Comparison of ENCODE assay signal across 8 mouse cellular contexts in the genomic region with DNA sequence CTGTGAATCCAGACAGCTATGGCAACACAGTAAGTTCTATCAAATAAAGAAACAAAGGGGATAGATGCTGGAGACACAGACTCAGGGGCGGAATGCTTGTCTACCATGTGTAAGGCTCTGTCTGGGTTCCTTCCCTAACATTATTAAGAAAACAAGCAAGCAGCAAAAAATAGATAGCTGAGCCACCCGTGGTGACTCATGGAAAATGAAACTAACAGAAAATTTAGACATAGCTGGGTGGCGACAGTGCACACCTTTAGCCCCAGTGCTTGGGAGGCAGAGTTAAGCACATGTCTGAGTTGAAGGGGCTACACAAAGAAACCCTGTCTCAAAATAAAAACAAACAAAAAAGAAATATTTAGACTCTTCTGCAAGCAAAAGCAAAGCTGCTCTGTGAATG. TPM values are rescaled to one million over a fixed set of nuclear protein-coding genes. Genes with fewer than 3 reads are reported as not detected.
DNase-seq lines count a peak whose midpoint lies in the region; ATAC-seq and TF ChIP-seq lines count a peak whose summit lies in the region.

No protein-coding gene starts in this region.

- intact Hi-C loops in heart, adult 2 months (cut with DNase I) = no loop called here

- WGBS in heart, postnatal 0 days = 42% methylated on average over 3 of the region's 3 CpGs
- WGBS in heart, adult 2 months = 45% methylated on average over 3 of the region's 3 CpGs
- WGBS in forebrain, embryonic 11.5 days = 72% methylated on average over 3 of the region's 3 CpGs
- 23% methylated on average over 3 of the region's 3 CpGs for WGBS in liver, embryonic 15.5 days (ENCODE audit: insufficient replicate concordance)
- WGBS in lung, postnatal 0 days = 40% methylated on average over 3 of the region's 3 CpGs

- H3K4me3 ChIP-seq in heart, postnatal 0 days (ENCODE audit: low read depth, low read length) = peak overlapping the region; percentile 0; the same call in 1 of the 2 replicates
- H3K4me3 ChIP-seq in heart, adult 2 months = no peak overlapping the region
- H3K4me3 ChIP-seq in G1E (ENCODE audit: low read depth, low read length) = peak overlapping the region; percentile 90
- H3K4me3 ChIP-seq in forebrain, embryonic 11.5 days (ENCODE audit: low read depth, low read length) = peak overlapping the region; percentile 88
- peak overlapping the region; percentile 97 for H3K4me3 ChIP-seq in liver, embryonic 15.5 days (replicated peaks)
- H3K4me3 ChIP-seq in lung, postnatal 0 days (ENCODE audit: low read depth, low read length) = no peak overlapping the region

- ATAC-seq in heart, postnatal 0 days (ENCODE audit: insufficient read depth, low read depth) = no peak
- no peak; the same call in 1 of the 2 replicates for ATAC-seq in G1E (ENCODE audit: extremely low read depth, insufficient number of reproducible peaks, low FRiP score, poor library complexity, severe bottlenecking)
- ATAC-seq in forebrain, embryonic 11.5 days (replicated peaks; ENCODE audit: low FRiP score) = no peak
- no peak for ATAC-seq in liver, embryonic 15.5 days (ENCODE audit: insufficient read depth)
- ATAC-seq in lung, postnatal 0 days = no peak

- no peaks in the 10 kb centered on the region for H3K27me3 ChIP-seq in heart, postnatal 0 days (ENCODE audit: control insufficient read depth, insufficient read depth, low read length)
- H3K27me3 ChIP-seq in heart, adult 2 months (ENCODE audit: control insufficient read depth, insufficient read depth, low read length) = no peaks in the 10 kb centered on the region
- no peaks in the 10 kb centered on the region for H3K27me3 ChIP-seq in G1E (ENCODE audit: insufficient read depth, low read length)
- H3K27me3 ChIP-seq in forebrain, embryonic 11.5 days (ENCODE audit: control insufficient read depth, insufficient read depth, low read length) = no peaks in the 10 kb centered on the region
- H3K27me3 ChIP-seq in liver, embryonic 15.5 days = no peaks in the 10 kb centered on the region
- no peaks in the 10 kb centered on the region for H3K27me3 ChIP-seq in lung, postnatal 0 days (replicated peaks; ENCODE audit: insufficient read depth, low read length)

- H3K36me3 ChIP-seq in heart, postnatal 0 days (replicated peaks; ENCODE audit: control insufficient read depth, insufficient read depth, low read length) = peaks cover 39% of the 10 kb centered on the region
- peaks cover 4% of the 10 kb centered on the region for H3K36me3 ChIP-seq in heart, adult 2 months (ENCODE audit: control insufficient read depth, insufficient read depth, low read length)
- peaks cover 65% of the 10 kb centered on the region for H3K36me3 ChIP-seq in G1E (replicated peaks)
- peaks cover 6% of the 10 kb centered on the region for H3K36me3 ChIP-seq in forebrain, embryonic 11.5 days (ENCODE audit: control insufficient read depth, insufficient read depth, low read length)
- peaks cover 53% of the 10 kb centered on the region for H3K36me3 ChIP-seq in liver, embryonic 15.5 days (replicated peaks)
- H3K36me3 ChIP-seq in lung, postnatal 0 days (ENCODE audit: insufficient read depth, low read length) = peaks cover 10% of the 10 kb centered on the region; the same call in 1 of the 2 replicates

- TF ChIP-seq EP300 in heart, postnatal 0 days (IDR thresholded peaks at IDR 0.05; ENCODE audit: low read depth) = no peak
- no peak for TF ChIP-seq EP300 in heart, adult 2 months (IDR thresholded peaks at IDR 0.05; ENCODE audit: insufficient read depth, low read depth, low read length)
- no peak for TF ChIP-seq EP300 in lung, postnatal 0 days (IDR thresholded peaks at IDR 0.05)

- H3K4me2 ChIP-seq in heart, postnatal 0 days (ENCODE audit: low read depth, low read length) = peak overlapping the region; percentile 91
- H3K4me2 ChIP-seq in forebrain, embryonic 11.5 days (ENCODE audit: low read depth, low read length, severe bottlenecking) = peak overlapping the region; percentile 62
- H3K4me2 ChIP-seq in liver, embryonic 15.5 days = peak overlapping the region; percentile 82
- no peak overlapping the region; the same call in 1 of the 2 replicates for H3K4me2 ChIP-seq in lung, postnatal 0 days (replicated peaks; ENCODE audit: low read depth, low read length)

- no peaks in the 10 kb centered on the region for H3K9me3 ChIP-seq in heart, postnatal 0 days (replicated peaks; ENCODE audit: control insufficient read depth, low read length)
- H3K9me3 ChIP-seq in G1E (replicated peaks) = no peaks in the 10 kb centered on the region
- no peaks in the 10 kb centered on the region for H3K9me3 ChIP-seq in forebrain, embryonic 11.5 days (ENCODE audit: control insufficient read depth, low read length)
- H3K9me3 ChIP-seq in liver, embryonic 15.5 days (replicated peaks) = no peaks in the 10 kb centered on the region
- H3K9me3 ChIP-seq in lung, postnatal 0 days (ENCODE audit: low read length) = no peaks in the 10 kb centered on the region

- H3K79me2 ChIP-seq in heart, adult 2 months (replicated peaks; ENCODE audit: control insufficient read depth, insufficient read depth, low read length) = no peaks in the 10 kb centered on the region; the same call in 1 of the 2 replicates

- TF ChIP-seq POLR2A in heart, adult 2 months (IDR thresholded peaks at IDR 0.05; ENCODE audit: insufficient read depth, low read depth, low read length) = no peak

- no peak overlapping the region; the same call in 1 of the 2 replicates for H3K9ac ChIP-seq in heart, postnatal 0 days (replicated peaks; ENCODE audit: low read depth, low read length)
- H3K9ac ChIP-seq in heart, adult 2 months (ENCODE audit: low read depth, low read length) = no peak overlapping the region; the same call in 1 of the 2 replicates
- H3K9ac ChIP-seq in forebrain, embryonic 11.5 days (ENCODE audit: low read length) = peak overlapping the region; percentile 92
- H3K9ac ChIP-seq in liver, embryonic 15.5 days = peak overlapping the region; percentile 91
- H3K9ac ChIP-seq in lung, postnatal 0 days (replicated peaks; ENCODE audit: low read depth) = no peak overlapping the region

- peaks cover 25% of the 10 kb centered on the region for H3K4me1 ChIP-seq in heart, postnatal 0 days (ENCODE audit: control insufficient read depth, insufficient read depth)
- H3K4me1 ChIP-seq in heart, adult 2 months (ENCODE audit: control insufficient read depth, insufficient read depth, low read length) = peaks cover 5% of the 10 kb centered on the region
- H3K4me1 ChIP-seq in G1E (ENCODE audit: insufficient read depth, low read depth, low read length) = peaks cover 53% of the 10 kb centered on the region
- 0 out of 2 replicates have a peak, but pooled peaks cover 2% of the 10 kb centered on the region for H3K4me1 ChIP-seq in forebrain, embryonic 11.5 days (replicated peaks; ENCODE audit: control insufficient read depth, insufficient read depth, low read length)
- H3K4me1 ChIP-seq in liver, embryonic 15.5 days (replicated peaks) = peaks cover 51% of the 10 kb centered on the region
- H3K4me1 ChIP-seq in lung, postnatal 0 days (ENCODE audit: insufficient read depth, low read depth, low read length) = peaks cover 8% of the 10 kb centered on the region; the same call in 1 of the 2 replicates

- no peak for TF ChIP-seq CTCF in heart, postnatal 0 days (IDR thresholded peaks at IDR 0.05; ENCODE audit: low read depth)
- no peak for TF ChIP-seq CTCF in heart, adult 2 months (IDR thresholded peaks at IDR 0.05)
- no peak for TF ChIP-seq CTCF in G1E (IDR thresholded peaks at IDR 0.05; ENCODE audit: low read depth, low read length)
- no peak for TF ChIP-seq CTCF in lung, postnatal 0 days (IDR thresholded peaks at IDR 0.05)

- DNase-seq in heart, postnatal 0 days (ENCODE audit: low spot score) = no peak
- DNase-seq in heart, adult 2 months = no peak
- DNase-seq in G1E (ENCODE audit: low spot score) = no peak
- DNase-seq in forebrain, embryonic 11.5 days (ENCODE audit: low spot score) = no peak
- no peak for DNase-seq in retina, embryonic 14.5 days (ENCODE audit: low spot score)
- no peak for DNase-seq in lung, postnatal 0 days (ENCODE audit: low spot score)
- DNase-seq in gastrocnemius, postnatal 4 days (ENCODE audit: low spot score in 2 of 2) = no peak

- H3K27ac ChIP-seq in heart, postnatal 0 days (ENCODE audit: low read depth) = no peak overlapping the region
- H3K27ac ChIP-seq in heart, adult 2 months = no peak overlapping the region
- no peak overlapping the region for H3K27ac ChIP-seq in forebrain, embryonic 11.5 days (ENCODE audit: low read depth, low read length)
- peak overlapping the region; percentile 85 for H3K27ac ChIP-seq in liver, embryonic 15.5 days (replicated peaks)
- H3K27ac ChIP-seq in lung, postnatal 0 days (ENCODE audit: low read length) = no peak overlapping the region

RNA-seq across cellular contexts. Expression of a gene that starts 2.0 kb away (rescaled TPM):
- total RNA-seq in heart, postnatal 0 days (2014; rRNA removed; ENCODE audit: low replicate concordance) = 54.3 and 85.4 TPM in 2 replicates
- 39.6 and 43.5 TPM in 2 replicates for polyA plus RNA-seq in heart, postnatal 0 days (2015; fragmentation: Nextera tagmentation; extraction: Ambion mirVana)
- total RNA-seq in heart, adult 2 months (2021) = 1 to 10 TPM; 5.2 to 5.7 TPM
- 3.4 and 4.5 TPM in 2 replicates for polyA plus RNA-seq in heart, adult 2 months (2012; rRNA removed)
- 320 and 323 TPM in 2 replicates for total RNA-seq in G1E (2014; fragmentation: Nextera tagmentation)
- total RNA-seq in G1E (2017) = 443 and 444 TPM in 2 replicates
- 69.2 and 70.4 TPM in 2 replicates for polyA plus RNA-seq in G1E (2012)
- 343 and 344 TPM in 2 replicates for polyA plus RNA-seq in forebrain, embryonic 11.5 days (2014; fragmentation: Nextera tagmentation; extraction: Ambion mirVana)
- 211 and 212 TPM in 2 replicates for polyA plus RNA-seq in liver, embryonic 15.5 days (2015; fragmentation: Nextera tagmentation; extraction: Ambion mirVana)
- polyA plus RNA-seq in lung, postnatal 0 days (2015; fragmentation: Nextera tagmentation; extraction: Ambion mirVana) = 37.8 and 38.5 TPM in 2 replicates
- total RNA-seq in gastrocnemius, postnatal 4 days (2021) = 10 to 100 TPM; 47.1 to 48.2 TPM

RNA-seq across cellular contexts. Expression of a gene that starts 29.3 kb away (rescaled TPM):
- total RNA-seq in heart, postnatal 0 days (2014; rRNA removed; ENCODE audit: low replicate concordance) = 0.04 and 0.11 TPM in 2 replicates
- 0.04 and 0.08 TPM in 2 replicates for polyA plus RNA-seq in heart, postnatal 0 days (2015; fragmentation: Nextera tagmentation; extraction: Ambion mirVana)
- total RNA-seq in heart, adult 2 months (2021) = not detected
- 0.02 TPM in 1 of 2 replicates, not detected in the other for polyA plus RNA-seq in heart, adult 2 months (2012; rRNA removed)
- total RNA-seq in G1E (2014; fragmentation: Nextera tagmentation) = 0.10 and 0.15 TPM in 2 replicates
- total RNA-seq in G1E (2017) = 0.22 and 0.23 TPM in 2 replicates
- polyA plus RNA-seq in G1E (2012) = not detected in 2 replicates
- polyA plus RNA-seq in forebrain, embryonic 11.5 days (2014; fragmentation: Nextera tagmentation; extraction: Ambion mirVana) = 0.16 and 0.21 TPM in 2 replicates
- 0.02 and 0.07 TPM in 2 replicates for polyA plus RNA-seq in liver, embryonic 15.5 days (2015; fragmentation: Nextera tagmentation; extraction: Ambion mirVana)
- polyA plus RNA-seq in lung, postnatal 0 days (2015; fragmentation: Nextera tagmentation; extraction: Ambion mirVana) = not detected in 2 replicates
- under 1 TPM; 0.13 to 0.17 TPM for total RNA-seq in gastrocnemius, postnatal 4 days (2021)

RNA-seq across cellular contexts. Expression of a gene that starts 59.7 kb away (rescaled TPM):
- 42.6 and 60.7 TPM in 2 replicates for total RNA-seq in heart, postnatal 0 days (2014; rRNA removed; ENCODE audit: low replicate concordance)
- 74.7 and 76.6 TPM in 2 replicates for polyA plus RNA-seq in heart, postnatal 0 days (2015; fragmentation: Nextera tagmentation; extraction: Ambion mirVana)
- total RNA-seq in heart, adult 2 months (2021) = 10 to 100 TPM; 57.4 to 66.9 TPM
- 15.5 and 34.1 TPM in 2 replicates for polyA plus RNA-seq in heart, adult 2 months (2012; rRNA removed)
- total RNA-seq in G1E (2014; fragmentation: Nextera tagmentation) (435 and 457 TPM in 2 replicates), G1E (2017) (241 and 272 TPM in 2 replicates)
- 180 and 209 TPM in 2 replicates for polyA plus RNA-seq in G1E (2012)
- 116 and 130 TPM in 2 replicates for polyA plus RNA-seq in forebrain, embryonic 11.5 days (2014; fragmentation: Nextera tagmentation; extraction: Ambion mirVana)
- 89.5 and 96.3 TPM in 2 replicates for polyA plus RNA-seq in liver, embryonic 15.5 days (2015; fragmentation: Nextera tagmentation; extraction: Ambion mirVana)
- 68.5 and 80.8 TPM in 2 replicates for polyA plus RNA-seq in lung, postnatal 0 days (2015; fragmentation: Nextera tagmentation; extraction: Ambion mirVana)
- total RNA-seq in gastrocnemius, postnatal 4 days (2021) = 10 to 100 TPM; 78.9 to 79.1 TPM

Comparison
In these comparisons a context has a peak if more than half of its experiments do, and no peak if none do; other contexts are left out.
1. H3K4me3 ChIP-seq: peak in heart, postnatal 0 days (single experiment), G1E (single experiment), forebrain, embryonic 11.5 days (single experiment) and liver, embryonic 15.5 days (single experiment); none in heart, adult 2 months (single experiment) and lung, postnatal 0 days (single experiment).
2. H3K9ac ChIP-seq: peak in forebrain, embryonic 11.5 days (single experiment) and liver, embryonic 15.5 days (single experiment); none in heart, postnatal 0 days (single experiment), heart, adult 2 months (single experiment) and lung, postnatal 0 days (single experiment).